Mouse (Mus musculus): ENCODE results near the gene Rnft1. TPM values are rescaled to one million over a fixed set of nuclear protein-coding genes. Genes with fewer than 3 reads are reported as not detected.

Gene Rnft1
- polyA plus RNA-seq (2015; fragmentation: Nextera tagmentation; extraction: Ambion mirVana), result 21.0 and 21.1 TPM in 2 replicates

GRCm38 (mm10) chr11:86484101-86484868, at the start of gene Rnft1:
Gene Rnft1 (plus strand): TSS chr11:86484657.

GRCm38 (mm10) chr11:86544639-86545299, 60.3 kb downstream of the Rnft1 start, which contains the start of the genes Rps6kb1 and Tubd1:
Gene Rps6kb1 (minus strand): TSS chr11:86544805.
Gene Tubd1 (plus strand): TSS chr11:86544991.

Other genes starting within 250 kb of the Rnft1 start
- gene Ints2, start 227.1 kb upstream of the Rnft1 start, polyA plus RNA-seq (2015; fragmentation: Nextera tagmentation; extraction: Ambion mirVana), result 9.1 and 9.2 TPM in 2 replicates
- 7.7 and 8.7 TPM in 2 replicates for gene Med13, start 127.1 kb upstream of the Rnft1 start, polyA plus RNA-seq (2015; fragmentation: Nextera tagmentation; extraction: Ambion mirVana)
- gene Rps6kb1, start 60.1 kb downstream of the Rnft1 start, polyA plus RNA-seq (2015; fragmentation: Nextera tagmentation; extraction: Ambion mirVana), result 35.5 and 37.2 TPM in 2 replicates
- 10.8 and 12.0 TPM in 2 replicates for gene Tubd1, start 60.3 kb downstream of the Rnft1 start, polyA plus RNA-seq (2015; fragmentation: Nextera tagmentation; extraction: Ambion mirVana)
- 102 and 113 TPM in 2 replicates for gene Vmp1, start 199.2 kb downstream of the Rnft1 start, polyA plus RNA-seq (2015; fragmentation: Nextera tagmentation; extraction: Ambion mirVana)
- gene Ptrh2, start 199.3 kb downstream of the Rnft1 start, polyA plus RNA-seq (2015; fragmentation: Nextera tagmentation; extraction: Ambion mirVana), result 22.4 and 23.8 TPM in 2 replicates